Mouse (Mus musculus): ENCODE measurements around the gene Igsf21. TPM values are rescaled to one million over a fixed set of nuclear protein-coding genes. Genes with fewer than 3 reads are reported as not detected.

Gene Igsf21
- polyA plus RNA-seq, 1 experiment from 2014 or later: 2.9 TPM

GRCm38 (mm10) chr4:140063153-140063671 is 183.4 kb downstream of the Igsf21 start:
- no peaks in the 10 kb centered on the region for H3K36me3 ChIP-seq
- ATAC-seq (ENCODE audit: insufficient number of reproducible peaks, insufficient read depth, low FRiP score, low TSS enrichment): no peak
- 73% methylated on average over 13 of the region's 13 CpGs for WGBS

GRCm38 (mm10) chr4:140060251-140060650 is 186.3 kb downstream of the Igsf21 start:
- no peak for ATAC-seq (ENCODE audit: insufficient number of reproducible peaks, insufficient read depth, low FRiP score, low TSS enrichment)
- Histone ChIP-seq H3K4me1 (no peaks in the 10 kb centered on the region), H3K4me2 (replicated peaks) (no peak overlapping the region), H3K27me3 (no peaks in the 10 kb centered on the region), H3K36me3 (no peaks in the 10 kb centered on the region), H3K4me3 (no peak overlapping the region), H3K9me3 (no peaks in the 10 kb centered on the region), H3K27ac (no peak overlapping the region), H3K9ac (no peak overlapping the region)
- WGBS: 85% methylated on average over 5 of the region's 5 CpGs

More at GRCm38 (mm10) chr4:140063153-140063671, 183.4 kb downstream of the Igsf21 start:
- Histone ChIP-seq H3K9ac (no peak overlapping the region), H3K9me3 (no peaks in the 10 kb centered on the region), H3K4me3 (no peak overlapping the region), H3K27me3 (no peaks in the 10 kb centered on the region), H3K4me2 (replicated peaks) (no peak overlapping the region), H3K27ac (no peak overlapping the region), H3K4me1 (no peaks in the 10 kb centered on the region)

DNA sequence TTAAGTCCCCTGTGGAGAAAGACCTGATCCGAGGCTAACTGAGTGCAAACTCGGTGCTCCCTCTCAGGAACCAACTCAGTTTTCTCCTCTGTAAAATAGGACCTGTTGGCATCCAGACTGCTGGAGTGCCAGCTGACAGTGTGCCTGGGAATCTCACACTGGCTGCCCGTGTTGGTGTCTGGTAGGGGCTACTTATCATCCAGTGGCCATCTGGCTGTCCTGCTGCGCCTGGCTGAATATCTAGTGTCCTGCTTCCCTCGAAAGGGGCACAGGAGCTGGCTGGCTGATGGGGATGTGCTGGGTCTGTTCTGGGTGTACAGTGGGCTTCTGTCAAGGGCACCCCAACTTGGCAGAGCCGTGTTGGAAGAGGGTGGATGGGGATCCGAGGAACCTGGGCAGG is 193.5 kb downstream of the Igsf21 start:
- Histone ChIP-seq H3K27me3 (peaks cover 3% of the 10 kb centered on the region; the same call in 1 of the 2 replicates), H3K36me3 (no peaks in the 10 kb centered on the region), H3K27ac (no peak overlapping the region), H3K4me1 (no peaks in the 10 kb centered on the region), H3K9ac (no peak overlapping the region), H3K4me2 (replicated peaks) (no peak overlapping the region), H3K9me3 (peaks cover 4% of the 10 kb centered on the region; the same call in 1 of the 2 replicates), H3K4me3 (no peak overlapping the region)
- ATAC-seq (ENCODE audit: insufficient number of reproducible peaks, insufficient read depth, low FRiP score, low TSS enrichment): no peak
- WGBS: 78% methylated on average over 7 of the region's 7 CpGs

DNA sequence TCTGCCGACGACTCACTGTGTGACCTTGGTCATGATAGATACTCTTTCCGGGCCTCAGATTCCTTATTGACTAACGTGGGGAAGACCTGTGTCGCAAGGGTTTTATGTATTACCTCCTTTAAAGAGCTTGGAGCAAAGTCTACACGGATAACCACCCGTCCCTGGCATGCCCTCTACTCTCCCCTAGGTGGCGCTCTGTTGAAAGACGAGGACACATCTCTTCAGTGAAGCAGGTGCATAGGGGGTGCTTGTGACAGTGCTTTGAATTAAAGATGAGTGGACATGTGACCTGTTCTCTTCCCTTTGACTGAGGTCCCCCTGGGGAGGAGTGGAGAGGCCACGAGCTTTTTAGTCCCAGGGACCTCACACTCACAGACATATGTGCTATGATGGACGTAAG is 194.0 kb downstream of the Igsf21 start:
- Histone ChIP-seq H3K4me2 (replicated peaks) (no peak overlapping the region), H3K9ac (no peak overlapping the region), H3K4me1 (no peaks in the 10 kb centered on the region), H3K4me3 (no peak overlapping the region), H3K9me3 (peaks cover 4% of the 10 kb centered on the region; the same call in 1 of the 2 replicates), H3K36me3 (no peaks in the 10 kb centered on the region), H3K27ac (no peak overlapping the region), H3K27me3 (peaks cover 3% of the 10 kb centered on the region; the same call in 1 of the 2 replicates)
- no peak for ATAC-seq (ENCODE audit: insufficient number of reproducible peaks, insufficient read depth, low FRiP score, low TSS enrichment)
- 61% methylated on average over 11 of the region's 11 CpGs for WGBS

GRCm38 (mm10) chr4:140047807-140048362 is 198.7 kb downstream of the Igsf21 start:
- no peak overlapping the region for H3K4me2 ChIP-seq (replicated peaks)
- ATAC-seq (ENCODE audit: insufficient number of reproducible peaks, insufficient read depth, low FRiP score, low TSS enrichment): no peak
- no peak overlapping the region for H3K27ac ChIP-seq
- no peaks in the 10 kb centered on the region for H3K4me1 ChIP-seq
- H3K36me3 ChIP-seq: no peaks in the 10 kb centered on the region
- H3K9ac ChIP-seq: no peak overlapping the region
- peaks cover 3% of the 10 kb centered on the region; the same call in 1 of the 2 replicates for H3K27me3 ChIP-seq
- 69% methylated on average over 10 of the region's 10 CpGs for WGBS
- peaks cover 4% of the 10 kb centered on the region; the same call in 1 of the 2 replicates for H3K9me3 ChIP-seq
- H3K4me3 ChIP-seq: no peak overlapping the region

DNA sequence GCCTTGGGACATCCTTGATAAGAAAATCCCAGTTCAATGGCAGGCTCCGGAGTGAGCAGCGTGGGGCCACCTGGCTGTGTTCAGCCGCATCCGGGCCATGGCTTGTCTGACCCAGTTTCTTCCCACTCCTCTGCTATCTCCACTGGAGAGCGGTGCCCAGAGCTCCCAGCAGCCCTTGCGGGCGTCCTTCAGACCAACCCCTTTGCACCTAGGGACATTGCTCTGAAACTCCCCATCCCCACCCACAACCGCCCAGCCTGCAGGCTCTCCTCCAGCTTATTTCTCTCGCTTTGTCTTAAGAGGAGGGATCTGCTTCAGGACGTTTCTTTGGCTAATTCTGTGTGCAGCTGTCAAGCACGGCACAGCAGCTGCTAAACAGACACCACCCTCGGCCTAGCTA is 202.6 kb downstream of the Igsf21 start:
- H3K36me3 ChIP-seq: no peaks in the 10 kb centered on the region
- peaks cover 12% of the 10 kb centered on the region; the same call in 1 of the 2 replicates for H3K9me3 ChIP-seq
- ATAC-seq (ENCODE audit: insufficient number of reproducible peaks, insufficient read depth, low FRiP score, low TSS enrichment): no peak
- H3K27me3 ChIP-seq: peaks cover 15% of the 10 kb centered on the region
- no peak overlapping the region for H3K9ac ChIP-seq
- no peak overlapping the region for H3K4me3 ChIP-seq
- 54% methylated on average over 12 of the region's 12 CpGs for WGBS
- no peak overlapping the region for H3K4me2 ChIP-seq (replicated peaks)
- H3K27ac ChIP-seq: no peak overlapping the region
- peaks cover 3% of the 10 kb centered on the region for H3K4me1 ChIP-seq

GRCm38 (mm10) chr4:140038586-140039411 is 207.8 kb downstream of the Igsf21 start:
- 3% methylated on average over 26 of the region's 26 CpGs for WGBS
- no peak for ATAC-seq (ENCODE audit: insufficient number of reproducible peaks, insufficient read depth, low FRiP score, low TSS enrichment)
- H3K4me3 ChIP-seq: no peak overlapping the region
- peak overlapping the region; percentile 1; the same call in 1 of the 2 replicates for H3K4me2 ChIP-seq (replicated peaks)
- H3K9me3 ChIP-seq: peaks cover 12% of the 10 kb centered on the region; the same call in 1 of the 2 replicates
- peaks cover 54% of the 10 kb centered on the region for H3K27me3 ChIP-seq
- no peak overlapping the region; the same call in 1 of the 2 replicates for H3K9ac ChIP-seq
- no peaks in the 10 kb centered on the region for H3K36me3 ChIP-seq
- H3K4me1 ChIP-seq: peaks cover 21% of the 10 kb centered on the region
- no peak overlapping the region for H3K27ac ChIP-seq

- Histone ChIP-seq H3K9me3 (peaks cover 12% of the 10 kb centered on the region; the same call in 1 of the 2 replicates), H3K27me3 (peaks cover 57% of the 10 kb centered on the region), H3K4me3 (no peak overlapping the region), H3K36me3 (no peaks in the 10 kb centered on the region), H3K4me1 (peaks cover 21% of the 10 kb centered on the region), H3K4me2 (replicated peaks) (peak overlapping the region; percentile 19), H3K9ac (no peak overlapping the region), H3K27ac (no peak overlapping the region)
- WGBS: 3% methylated on average over 13 of the region's 13 CpGs
- no peak for ATAC-seq (ENCODE audit: insufficient number of reproducible peaks, insufficient read depth, low FRiP score, low TSS enrichment)
Measured at GRCm38 (mm10) chr4:140037784-140038387, 208.7 kb downstream of the Igsf21 start.

DNA sequence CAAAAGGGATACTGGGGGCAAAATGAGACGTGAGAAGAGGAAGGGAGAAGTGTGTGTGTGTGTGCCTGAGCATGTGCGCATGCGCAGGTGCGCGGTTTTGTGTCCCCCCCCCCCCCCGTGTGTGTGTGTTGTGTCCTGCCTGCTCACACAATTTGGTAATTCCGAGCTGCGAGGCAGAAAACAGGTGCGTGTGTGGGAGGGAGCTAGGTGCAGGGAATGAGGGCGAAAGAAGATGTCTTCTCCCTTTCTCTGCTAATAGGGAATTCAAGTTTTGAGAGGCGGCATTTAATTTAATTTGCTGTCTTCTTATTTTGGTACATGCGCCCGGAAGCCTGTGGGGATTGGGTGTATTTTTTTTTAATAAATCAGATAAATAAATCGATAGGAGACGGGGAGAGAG is 211.4 kb downstream of the Igsf21 start:
- ATAC-seq (ENCODE audit: insufficient number of reproducible peaks, insufficient read depth, low FRiP score, low TSS enrichment): no peak
- Histone ChIP-seq H3K4me2 (replicated peaks) (no peak overlapping the region), H3K4me1 (peaks cover 24% of the 10 kb centered on the region), H3K4me3 (no peak overlapping the region), H3K27me3 (peaks cover 54% of the 10 kb centered on the region), H3K36me3 (no peaks in the 10 kb centered on the region), H3K9me3 (peaks cover 3% of the 10 kb centered on the region; the same call in 1 of the 2 replicates), H3K9ac (no peak overlapping the region), H3K27ac (no peak overlapping the region)
- WGBS: 76% methylated on average over 15 of the region's 15 CpGs

GRCm38 (mm10) chr4:140033394-140033793 is 213.2 kb downstream of the Igsf21 start:
- Histone ChIP-seq H3K9ac (no peak overlapping the region), H3K27me3 (peaks cover 37% of the 10 kb centered on the region), H3K36me3 (no peaks in the 10 kb centered on the region), H3K4me2 (replicated peaks) (no peak overlapping the region), H3K4me3 (no peak overlapping the region), H3K27ac (no peak overlapping the region), H3K4me1 (peaks cover 25% of the 10 kb centered on the region), H3K9me3 (no peaks in the 10 kb centered on the region)
- 32% methylated on average over 7 of the region's 7 CpGs for WGBS
- no peak for ATAC-seq (ENCODE audit: insufficient number of reproducible peaks, insufficient read depth, low FRiP score, low TSS enrichment)

DNA sequence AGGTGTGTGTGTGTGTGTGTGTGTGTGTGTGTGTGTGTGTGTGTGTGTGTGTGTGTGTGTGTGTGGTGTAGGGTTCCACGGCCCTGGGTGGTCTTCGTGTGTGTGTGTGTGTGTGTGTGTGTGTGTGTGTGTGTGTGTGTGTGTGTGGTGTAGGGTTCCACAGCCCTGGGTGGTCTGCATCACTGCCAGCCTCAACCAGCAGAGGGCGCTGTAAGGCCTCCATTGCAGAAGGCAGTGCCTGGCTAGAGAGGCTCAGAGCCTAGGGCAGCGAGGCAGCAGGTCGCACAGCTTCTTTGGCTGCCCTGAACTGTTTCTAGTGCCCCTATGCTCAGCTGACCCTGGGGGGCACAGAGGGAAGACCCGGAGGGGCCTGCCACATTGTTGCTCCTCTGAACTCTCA is 216.2 kb downstream of the Igsf21 start:
- no peak overlapping the region for H3K4me2 ChIP-seq (replicated peaks)

More for the DNA sequence above, 216.2 kb downstream of the Igsf21 start:
- H3K27me3 ChIP-seq: peaks cover 10% of the 10 kb centered on the region; the same call in 1 of the 2 replicates
- no peak for ATAC-seq (ENCODE audit: insufficient number of reproducible peaks, insufficient read depth, low FRiP score, low TSS enrichment)
- no peak overlapping the region for H3K9ac ChIP-seq
- 20% methylated on average over 6 of the region's 6 CpGs for WGBS
- H3K27ac ChIP-seq: no peak overlapping the region
- H3K4me1 ChIP-seq: peaks cover 13% of the 10 kb centered on the region
- H3K36me3 ChIP-seq: no peaks in the 10 kb centered on the region
- no peak overlapping the region for H3K4me3 ChIP-seq
- no peaks in the 10 kb centered on the region for H3K9me3 ChIP-seq
